Mouse (Mus musculus): ENCODE results near the gene Sav1.

Sav1 gene

GRCm38 (mm10) chr12:69986786-69987497, at the start of gene Sav1:
Gene Sav1, minus strand, starts transcription at chr12:69987002.
- DNase-seq (ENCODE audit: low read depth, low spot score): peak; percentile 60

- no peak for DNase-seq (ENCODE audit: low read depth, low spot score)
These were observed 39.4 kb upstream of the Sav1 start for GRCm38 (mm10) chr12:70026233-70026632.

DNA sequence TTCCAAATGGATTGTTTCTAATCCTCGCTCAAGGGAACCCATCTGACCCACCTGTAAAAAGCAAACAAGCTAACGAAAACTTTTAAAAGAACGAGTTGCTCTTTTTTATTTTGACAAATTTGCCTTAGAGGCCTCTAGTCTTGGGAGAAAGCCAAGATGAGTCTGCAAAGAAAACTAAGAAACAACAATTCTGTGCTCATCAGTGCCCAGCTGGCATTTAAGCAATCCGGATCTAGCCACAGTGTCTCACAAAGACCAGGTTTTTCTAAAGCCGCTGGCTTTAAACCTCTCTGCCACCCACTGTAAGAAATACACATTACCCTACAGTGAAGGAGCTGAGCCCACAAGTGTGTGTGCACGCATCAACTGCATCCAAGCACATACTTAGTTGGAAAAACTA, 38.6 kb upstream of the Sav1 start:
- no peak for DNase-seq (ENCODE audit: low read depth, low spot score)

DNA sequence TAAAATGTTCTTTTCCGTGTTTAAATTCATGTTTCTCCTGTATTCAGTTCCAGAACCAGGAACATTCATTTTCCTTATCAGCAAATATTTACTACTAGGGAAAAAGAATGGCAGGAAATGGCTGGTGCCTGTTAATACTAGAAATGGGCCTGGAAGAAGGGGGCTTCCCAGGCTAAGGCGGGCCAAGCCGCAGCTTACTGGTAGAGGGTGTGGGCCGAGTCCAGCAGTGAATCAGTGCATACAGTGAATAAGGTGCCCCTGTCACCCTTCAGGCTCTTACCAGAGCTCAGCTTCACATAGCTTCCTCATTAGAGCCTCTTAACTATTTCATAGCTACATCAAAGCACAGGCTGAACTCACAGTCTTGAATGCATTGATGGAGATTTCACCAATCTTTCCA, 36.8 kb upstream of the Sav1 start:
- no peak for DNase-seq (ENCODE audit: low read depth, low spot score)

- peak; percentile 27 for DNase-seq (ENCODE audit: low read depth, low spot score)
These were observed 31.4 kb upstream of the Sav1 start for GRCm38 (mm10) chr12:70018153-70018552.

DNA sequence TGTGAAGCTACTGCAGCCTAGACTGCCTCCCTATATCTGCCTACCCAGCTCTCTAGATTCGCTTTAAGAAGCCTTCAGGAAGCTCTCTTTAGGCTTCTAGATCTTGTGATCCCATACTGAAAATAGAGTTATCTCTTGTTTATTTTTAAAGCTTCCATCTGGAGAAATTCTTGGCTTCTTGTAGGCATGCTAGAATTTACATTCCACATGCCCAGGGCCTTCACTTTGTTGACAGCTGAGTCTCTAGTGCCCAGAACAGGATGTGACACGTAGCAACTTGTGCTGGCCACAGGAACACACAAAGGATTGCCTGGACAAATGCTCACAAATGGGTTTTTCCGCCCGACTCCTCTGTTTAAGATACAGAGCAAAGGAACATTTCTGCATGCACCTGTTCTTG, 29.1 kb upstream of the Sav1 start:
- DNase-seq (ENCODE audit: low read depth, low spot score): no peak

GRCm38 (mm10) chr12:70011681-70012080, 24.9 kb upstream of the Sav1 start:
- no peak for DNase-seq (ENCODE audit: low read depth, low spot score)

GRCm38 (mm10) chr12:70010356-70010755, 23.6 kb upstream of the Sav1 start:
- DNase-seq (ENCODE audit: low read depth, low spot score): no peak

DNA sequence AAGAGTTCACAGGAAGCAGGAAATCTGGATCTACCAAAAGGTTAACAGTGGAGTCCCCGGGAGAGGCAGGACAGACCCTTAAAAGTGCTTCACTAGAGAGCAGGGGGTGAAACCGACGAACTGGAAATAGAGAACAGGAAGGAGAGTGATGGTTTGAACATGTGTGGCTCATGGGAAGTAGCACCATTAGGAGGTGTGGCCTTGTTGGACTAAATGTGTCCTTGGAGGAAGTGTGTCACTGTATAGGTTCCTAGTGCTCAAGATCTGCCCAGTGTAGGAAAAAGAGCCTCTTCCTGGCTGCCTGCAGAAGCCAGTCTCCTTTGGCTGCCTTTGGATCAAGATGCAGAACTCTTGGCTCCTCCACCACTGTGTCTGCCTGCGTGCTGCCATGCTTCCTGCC, 18.3 kb upstream of the Sav1 start:
- DNase-seq (ENCODE audit: low read depth, low spot score): no peak

GRCm38 (mm10) chr12:69998186-69998983, 11.6 kb upstream of the Sav1 start:
- no peak for DNase-seq (ENCODE audit: low read depth, low spot score)

DNA sequence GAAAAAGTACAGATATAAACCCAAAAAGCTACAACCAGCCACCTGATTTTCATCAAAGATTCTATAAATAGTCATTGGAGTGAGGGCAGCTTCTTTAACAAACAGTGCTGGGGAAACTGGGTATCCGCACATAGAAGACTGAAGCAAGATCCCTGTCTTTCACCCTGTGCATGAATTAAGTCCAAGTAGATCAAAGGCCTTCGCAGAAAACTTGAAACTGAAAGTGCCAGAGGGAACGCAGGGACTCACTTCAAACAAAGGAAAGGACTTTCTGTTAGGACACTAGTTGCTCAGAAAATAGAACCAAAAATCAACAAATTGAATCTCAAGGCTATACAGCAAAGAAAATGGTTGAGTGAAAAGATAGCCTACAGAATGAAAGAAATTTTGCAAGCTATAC, 8.6 kb upstream of the Sav1 start:
- no peak for DNase-seq (ENCODE audit: low read depth, low spot score)

DNA sequence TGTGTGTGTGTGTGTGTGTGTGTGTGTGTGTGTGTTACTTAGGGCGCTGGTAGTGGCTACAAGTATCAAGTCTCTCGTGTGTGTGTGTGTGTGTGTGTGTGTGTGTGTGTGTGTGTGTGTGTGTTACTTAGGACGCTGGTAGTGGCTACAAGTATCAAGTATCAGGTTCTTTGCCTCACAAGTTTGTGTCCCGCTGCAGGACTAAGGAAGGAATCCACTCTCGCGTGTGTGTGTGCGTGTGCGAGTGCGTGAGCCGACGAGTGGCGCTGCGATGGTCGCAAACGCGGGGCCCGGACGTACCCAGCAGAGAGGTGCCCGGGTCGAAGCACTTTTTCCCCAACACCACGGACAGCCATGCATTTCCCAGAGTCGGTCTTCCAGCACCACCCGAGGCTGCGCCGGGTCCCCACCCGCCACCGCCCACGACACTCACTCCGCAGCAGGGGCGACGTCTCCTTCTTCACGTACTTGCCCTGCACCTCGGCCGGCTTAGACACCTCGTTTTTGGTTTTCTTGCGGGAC, 500 bp downstream of the Sav1 start:
- DNase-seq (ENCODE audit: low read depth, low spot score): peak; percentile 68

DNA sequence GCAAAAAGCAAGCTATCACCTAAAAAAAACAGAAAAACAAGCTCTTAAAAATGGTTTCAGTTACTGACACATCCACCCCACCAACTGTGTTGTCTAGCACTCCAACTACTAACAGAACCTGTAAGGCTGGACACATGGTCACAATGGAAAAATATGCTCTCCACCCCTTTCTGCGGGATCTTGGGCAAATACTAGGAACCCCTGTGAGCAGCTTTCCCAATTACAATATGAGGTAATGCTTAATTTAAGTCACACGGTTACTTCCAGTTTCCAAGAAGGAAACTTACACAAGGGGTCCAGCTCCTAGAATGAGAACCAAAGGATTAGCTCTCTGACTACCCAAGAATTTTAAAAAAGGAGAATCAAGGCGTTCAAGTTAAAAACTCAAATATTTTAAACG, 1.3 kb downstream of the Sav1 start:
- no peak for DNase-seq (ENCODE audit: low read depth, low spot score)

- peak; percentile 25 for DNase-seq (ENCODE audit: low read depth, low spot score)
These were observed 3.9 kb downstream of the Sav1 start for GRCm38 (mm10) chr12:69982874-69983273.

GRCm38 (mm10) chr12:69977376-69977998, 9.3 kb downstream of the Sav1 start:
- no peak for DNase-seq (ENCODE audit: low read depth, low spot score)

- no peak for DNase-seq (ENCODE audit: low read depth, low spot score)
These were observed 10.1 kb downstream of the Sav1 start for GRCm38 (mm10) chr12:69976688-69977087.

- no peak for DNase-seq (ENCODE audit: low read depth, low spot score)
These were observed 13.1 kb downstream of the Sav1 start for GRCm38 (mm10) chr12:69973666-69974065.

DNA sequence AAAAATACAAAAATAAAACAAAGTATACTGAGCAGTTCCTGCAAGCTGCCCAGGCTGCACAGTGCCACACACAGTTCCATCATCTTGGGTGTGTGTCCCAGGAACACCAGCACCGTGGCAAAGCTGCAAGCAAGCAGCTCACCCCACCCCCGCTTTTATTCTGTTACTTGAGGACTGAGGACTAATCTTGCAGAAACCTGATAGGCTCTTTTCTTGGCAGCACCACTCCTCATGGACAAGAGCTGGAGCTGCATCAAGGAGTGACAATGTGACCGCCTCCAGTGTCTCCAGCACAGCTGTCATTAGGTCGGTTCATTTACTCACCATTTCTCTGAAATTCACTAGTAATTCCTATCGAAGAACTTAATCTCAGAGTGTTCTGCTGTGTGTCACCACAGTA, 18.6 kb downstream of the Sav1 start:
- no peak for DNase-seq (ENCODE audit: low read depth, low spot score)

DNA sequence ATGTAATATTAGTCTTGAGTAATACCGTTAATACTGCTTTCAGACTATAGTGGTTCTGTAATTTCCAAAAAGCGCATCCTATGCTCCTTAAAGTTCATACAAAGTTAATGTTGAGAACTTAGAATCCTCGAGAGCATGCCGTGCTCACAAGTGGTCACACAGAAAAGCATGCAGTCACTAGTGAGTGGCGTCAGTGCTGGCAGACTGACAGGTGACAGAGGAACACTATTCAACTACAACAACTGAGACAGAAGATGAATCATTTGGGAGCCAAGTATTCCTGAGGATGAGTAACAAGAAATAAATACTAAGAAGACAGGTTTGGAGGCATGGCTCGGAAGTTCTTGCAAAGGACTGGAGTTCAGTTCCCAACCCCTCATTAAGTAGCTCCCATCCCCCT, 19.7 kb downstream of the Sav1 start:
- no peak for DNase-seq (ENCODE audit: low read depth, low spot score)

DNA sequence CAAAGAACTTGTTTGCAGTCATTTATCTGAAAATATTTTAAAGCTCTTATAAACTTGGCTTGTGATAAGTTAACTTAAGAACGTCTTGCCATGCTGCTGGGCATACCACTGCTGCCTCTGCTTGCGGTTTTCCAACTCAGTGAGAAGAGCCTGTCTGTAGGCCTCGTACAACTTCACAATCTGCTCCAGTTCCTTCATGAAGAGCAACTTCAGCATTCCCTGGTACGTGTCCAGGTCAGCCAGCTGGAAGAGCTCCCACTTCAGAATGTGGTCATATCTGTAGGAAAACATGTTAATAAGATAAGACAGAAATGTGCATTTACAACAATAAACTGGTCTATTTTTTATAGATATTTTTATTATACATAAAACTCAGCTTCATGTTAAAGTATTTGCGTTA, 20.7 kb downstream of the Sav1 start:
- no peak for DNase-seq (ENCODE audit: low read depth, low spot score)

GRCm38 (mm10) chr12:69965644-69966043, 21.2 kb downstream of the Sav1 start:
- DNase-seq (ENCODE audit: low read depth, low spot score): peak; percentile 27

- DNase-seq (ENCODE audit: low read depth, low spot score): no peak
These were observed 23.7 kb downstream of the Sav1 start for GRCm38 (mm10) chr12:69963141-69963540.
